Mouse (Mus musculus) liver, postnatal 0 days (tissue): ENCODE data around the gene Nav1. TPM values are rescaled to one million over a fixed set of nuclear protein-coding genes. Genes with fewer than 3 reads are reported as not detected.
A peak's percentile ranks its signal among the peaks of the same experiment; 100 is the strongest.

ENCODE experiments used
- ATAC-seq: fragments of 200-750 bp; cut with Nextera tagmentation; 2 replicates; pipeline ENCODE4 v1.8.0; 2017; ENCODE audit warnings: mild to moderate bottlenecking, moderate library complexity
- DNase-seq: peaks from one replicate; pipeline ENCODE4 v3.0.0-alpha.2; 2016
- H3K27ac ChIP-seq: fragments of 300-500 bp; sonication (generic); 2 replicates; pipeline ENCODE4 v1.5.1; 2014; ENCODE audit warnings: antibody characterized with exemption, moderate library complexity, mild to moderate bottlenecking, low read depth
- H3K27me3 ChIP-seq: fragments of 300-500 bp; sonication (generic); 2 replicates; pipeline ENCODE4 v1.6.1; 2014; ENCODE audit warnings: low read length, control low read depth, mixed read lengths; ENCODE audit not compliant: insufficient read depth
- H3K36me3 ChIP-seq: fragments of 300-500 bp; sonication (generic); replicated peaks from 2 replicates; pipeline ENCODE4 v1.6.1; 2014; ENCODE audit warnings: mild to moderate bottlenecking, control low read depth, low read length, moderate library complexity, mixed read lengths; ENCODE audit not compliant: insufficient read depth
- H3K4me1 ChIP-seq: fragments of 300-500 bp; sonication (generic); 2 replicates; pipeline ENCODE4 v1.6.1; 2014; ENCODE audit warnings: antibody characterized with exemption, mild to moderate bottlenecking, control low read depth; ENCODE audit not compliant: insufficient read depth
- H3K4me2 ChIP-seq: fragments of 300-500 bp; sonication (generic); 2 replicates; pipeline ENCODE4 v1.6.1; 2014; ENCODE audit warnings: low read depth, mild to moderate bottlenecking, low read length, moderate library complexity, mixed read lengths
- H3K4me3 ChIP-seq: fragments of 300-500 bp; sonication (generic); 2 replicates; pipeline ENCODE4 v1.5.1; 2014; ENCODE audit warnings: low read depth, low read length
- H3K9ac ChIP-seq: fragments of 300-500 bp; sonication (generic); replicated peaks from 2 replicates; pipeline ENCODE4 v1.6.1; 2014; ENCODE audit warnings: mild to moderate bottlenecking, moderate library complexity
- H3K9me3 ChIP-seq: fragments of 300-500 bp; sonication (generic); 2 replicates; pipeline ENCODE4 v1.6.1; 2016; ENCODE audit warnings: mild to moderate bottlenecking, control low read depth, low read length, mixed read lengths
- CTCF ChIP-seq: sonication (generic); IDR thresholded peaks from 2 replicates; pipeline ENCODE4 v1.5.1; 2016; ENCODE audit warnings: antibody characterized with exemption, low read depth
- EP300 ChIP-seq: IDR thresholded peaks from 2 replicates; pipeline ENCODE4 v1.6.1; 2016; ENCODE audit warnings: antibody characterized with exemption, low read depth, mild to moderate bottlenecking
- WGBS: fragments of 180-500 bp; shearing (Covaris S2); extraction: QIAGEN DNeasy Blood & Tissue Kit; methylation state at CpG from one replicate; pipeline ENCODE4 v1.1.7; 2014; ENCODE audit not compliant: insufficient replicate concordance; 5-methylcytosine and 5-hydroxymethylcytosine counted together
- polyA plus RNA-seq: library from polyadenylated mRNA; unstranded; fragments of >200 nt; fragmentation: Nextera tagmentation; extraction: Ambion mirVana; gene quantifications from 2 replicates; pipeline ENCODE4 v1.2.1, GENCODE M21; 2015

Nav1 gene
- polyA plus RNA-seq, 1 experiment from 2014 or later, result 0.94 TPM

DNA sequence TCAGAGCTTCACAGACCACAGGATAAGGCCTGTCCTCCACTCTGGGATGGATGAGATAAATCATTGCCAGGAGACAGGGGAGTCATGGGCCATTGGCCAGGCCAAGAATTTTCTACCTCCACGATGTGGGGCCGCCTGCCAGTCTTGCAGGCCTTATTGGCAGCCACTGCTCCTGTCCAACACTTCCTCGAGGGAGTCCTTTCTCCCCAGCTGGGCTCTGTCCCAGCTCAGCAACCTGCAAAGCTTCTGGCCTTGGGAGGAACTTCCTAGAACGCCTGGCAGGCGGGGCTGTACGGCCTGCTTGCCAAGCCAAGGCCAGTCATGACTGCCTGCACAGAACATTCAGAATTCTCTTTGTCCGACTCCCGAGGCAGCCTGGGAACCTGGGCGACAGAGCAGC lies 58.3 kb downstream of the Nav1 start:
- DNase-seq, result no peak
- ATAC-seq, result no peak
- Histone ChIP-seq H3K36me3 (no peaks in the 10 kb centered on the region), H3K9ac (no peak overlapping the region), H3K4me1 (no peaks in the 10 kb centered on the region), H3K9me3 (no peaks in the 10 kb centered on the region), H3K4me2 (no peak overlapping the region), H3K27me3 (no peaks in the 10 kb centered on the region), H3K27ac (no peak overlapping the region), H3K4me3 (no peak overlapping the region)
- WGBS, result 69% methylated on average over 9 of the region's 9 CpGs
- TF ChIP-seq EP300 (no peak), CTCF (no peak)

DNA sequence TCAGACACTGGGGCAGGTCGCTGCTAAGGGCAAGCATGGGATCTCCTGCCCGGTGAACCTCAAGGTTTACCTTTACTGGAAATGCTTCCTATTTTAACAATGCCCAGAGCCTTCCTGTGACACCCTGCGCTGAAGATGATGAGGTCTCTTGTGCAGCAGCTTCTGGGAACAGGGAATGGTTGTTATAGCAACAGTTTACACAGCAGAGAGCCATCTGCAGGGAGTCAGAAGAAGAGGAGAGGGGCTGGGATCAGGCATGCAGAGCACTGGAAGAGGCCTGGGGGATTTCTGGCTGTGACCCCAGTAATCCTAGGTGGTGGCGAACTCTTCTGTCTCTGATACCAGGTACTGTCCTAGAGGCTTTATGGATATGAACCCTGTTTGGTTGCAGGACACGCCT lies 61.0 kb downstream of the Nav1 start:
- no peak overlapping the region for H3K9ac ChIP-seq
- H3K4me3 ChIP-seq, result no peak overlapping the region
- H3K27ac ChIP-seq, result no peak overlapping the region
- TF ChIP-seq EP300 (no peak), CTCF (no peak)
- no peaks in the 10 kb centered on the region for H3K27me3 ChIP-seq
- 75% methylated on average over 5 of the region's 5 CpGs for WGBS
- no peaks in the 10 kb centered on the region for H3K36me3 ChIP-seq
- ATAC-seq, result no peak
- H3K4me2 ChIP-seq, result no peak overlapping the region
- no peaks in the 10 kb centered on the region for H3K9me3 ChIP-seq
- no peaks in the 10 kb centered on the region for H3K4me1 ChIP-seq
- no peak for DNase-seq

- DNase-seq (peak; percentile 83), ATAC-seq (peak; percentile 36; the same call in 1 of the 2 replicates)
- Histone ChIP-seq H3K4me2 (no peak overlapping the region), H3K27ac (no peak overlapping the region), H3K4me1 (no peaks in the 10 kb centered on the region), H3K36me3 (no peaks in the 10 kb centered on the region), H3K27me3 (no peaks in the 10 kb centered on the region), H3K9ac (no peak overlapping the region), H3K4me3 (no peak overlapping the region), H3K9me3 (no peaks in the 10 kb centered on the region)
- no peak for TF ChIP-seq EP300
- TF ChIP-seq CTCF, result peak; percentile 89
- 39% methylated on average over 16 of the region's 16 CpGs for WGBS
Observed at GRCm38 (mm10) chr1:135544504-135545146, 62.5 kb downstream of the Nav1 start.

DNA sequence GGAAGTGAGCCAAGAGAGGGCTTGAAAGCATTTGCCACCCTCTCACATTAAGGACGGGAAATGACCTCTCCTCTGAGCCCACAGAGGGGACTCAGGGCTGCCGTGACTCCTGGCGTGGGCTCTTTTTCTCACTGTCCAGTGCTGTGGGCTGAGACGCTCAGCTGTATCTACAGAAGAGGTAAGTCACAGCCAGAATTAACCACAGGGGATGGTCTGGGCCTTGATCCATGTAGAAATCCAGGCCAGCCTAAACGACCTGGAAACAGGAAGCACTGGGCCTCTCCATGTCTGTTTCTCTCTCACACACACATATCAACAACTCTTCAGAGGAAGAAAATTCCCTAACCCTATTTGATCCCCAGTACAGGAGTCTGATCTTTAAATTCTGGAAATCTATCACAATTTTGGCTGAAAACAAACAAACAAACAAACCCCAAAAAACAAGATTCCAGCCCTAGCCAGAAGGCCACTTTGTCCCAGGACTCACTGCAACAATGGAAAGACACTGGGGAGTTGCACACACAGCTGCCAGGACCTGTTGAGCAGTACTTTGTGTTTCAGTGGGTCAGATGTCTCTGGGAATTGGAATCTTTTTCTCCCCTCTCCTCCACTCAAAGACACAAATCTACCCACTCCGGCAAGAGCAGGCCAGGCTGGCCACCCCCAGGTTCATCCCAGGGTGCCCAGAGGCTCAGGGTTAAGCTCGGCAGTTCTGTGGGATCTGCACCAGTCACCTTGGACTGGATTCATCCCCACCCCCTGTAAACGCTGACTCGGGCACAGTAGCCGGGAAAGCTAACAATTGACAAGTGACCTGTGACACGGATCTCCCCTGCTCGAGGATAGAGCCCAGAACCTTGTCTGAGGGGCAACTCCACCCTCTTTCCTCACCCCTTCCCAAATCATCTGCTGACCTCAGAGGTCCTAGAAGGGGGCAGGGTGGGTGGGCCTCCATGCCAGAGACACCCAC lies 64.0 kb downstream of the Nav1 start:
- H3K4me3 ChIP-seq, result no peak overlapping the region
- H3K36me3 ChIP-seq, result no peaks in the 10 kb centered on the region
- no peaks in the 10 kb centered on the region for H3K27me3 ChIP-seq
- TF ChIP-seq CTCF, result no peak
- TF ChIP-seq EP300, result no peak
- H3K9me3 ChIP-seq, result no peaks in the 10 kb centered on the region
- no peak for ATAC-seq
- no peak overlapping the region for H3K27ac ChIP-seq
- no peak overlapping the region for H3K9ac ChIP-seq
- H3K4me1 ChIP-seq, result no peaks in the 10 kb centered on the region
- WGBS, result 56% methylated on average over 12 of the region's 12 CpGs
- H3K4me2 ChIP-seq, result no peak overlapping the region
- no peak for DNase-seq

DNA sequence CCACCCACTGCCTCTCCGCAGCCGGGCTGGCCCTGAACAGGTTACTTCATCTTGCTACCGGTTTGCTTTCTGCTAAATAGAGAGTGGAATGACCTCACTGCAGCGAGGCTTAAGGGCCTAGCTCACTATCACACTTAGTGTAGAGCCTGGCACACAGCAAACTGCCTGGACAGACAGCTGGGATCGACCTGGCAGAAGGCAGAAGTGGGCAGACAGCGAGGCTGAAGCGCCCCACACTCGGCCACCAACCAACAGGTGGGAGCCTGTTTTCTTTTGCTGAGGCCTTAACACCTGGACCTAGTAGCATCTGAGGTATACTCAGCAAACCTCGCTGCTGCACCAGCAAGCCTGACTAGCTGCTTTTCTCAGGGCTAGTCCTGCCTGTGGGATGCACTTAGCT lies 65.0 kb downstream of the Nav1 start:
- no peaks in the 10 kb centered on the region for H3K27me3 ChIP-seq
- H3K9ac ChIP-seq, result no peak overlapping the region
- DNase-seq (no peak), ATAC-seq (no peak)
- H3K4me2 ChIP-seq, result no peak overlapping the region
- no peaks in the 10 kb centered on the region for H3K9me3 ChIP-seq
- no peaks in the 10 kb centered on the region for H3K4me1 ChIP-seq
- TF ChIP-seq CTCF (no peak), EP300 (no peak)
- no peaks in the 10 kb centered on the region for H3K36me3 ChIP-seq
- H3K4me3 ChIP-seq, result no peak overlapping the region
- 83% methylated on average over 9 of the region's 9 CpGs for WGBS
- H3K27ac ChIP-seq, result no peak overlapping the region

- no peak overlapping the region for H3K4me2 ChIP-seq
- DNase-seq (peak; percentile 85), ATAC-seq (peak; percentile 76)
- H3K36me3 ChIP-seq, result no peaks in the 10 kb centered on the region
- TF ChIP-seq EP300, result no peak
- TF ChIP-seq CTCF, result peak; percentile 98
- no peak overlapping the region for H3K9ac ChIP-seq
- H3K4me3 ChIP-seq, result no peak overlapping the region
- H3K27me3 ChIP-seq, result no peaks in the 10 kb centered on the region
- no peaks in the 10 kb centered on the region for H3K9me3 ChIP-seq
- 23% methylated on average over 4 of the region's 4 CpGs for WGBS
- H3K4me1 ChIP-seq, result no peaks in the 10 kb centered on the region
- H3K27ac ChIP-seq, result no peak overlapping the region
Observed at GRCm38 (mm10) chr1:135540270-135540669, 66.8 kb downstream of the Nav1 start.
